Mouse (Mus musculus) megakaryocyte, adult 5-6 weeks (primary cell): ENCODE data around the gene Gpx8. TPM values are rescaled to one million over a fixed set of nuclear protein-coding genes. Genes with fewer than 3 reads are reported as not detected.

ENCODE experiments used
- ATAC-seq: 2 replicates; pipeline ENCODE4 v1.8.0; 2016; ENCODE audit warnings: mild to moderate bottlenecking, inconsistent platforms; ENCODE audit not compliant: poor library complexity, severe bottlenecking
- total RNA-seq, 2 experiments: library from RNA; stranded (forward) in 1 of 2; stranded (reverse) in 1 of 2; fragments of 153-499, 151-499 nt in 1 of 2; fragments of 221-1000, 200-1000 nt in 1 of 2; gene quantifications; 2 replicates each; pipeline versions ENCODE4 v1.2.3 to v1.2.4; 2015 to 2017

The Gpx8 gene
- total RNA-seq (2015) (0.85 TPM in 1 of 2 replicates, not detected in the other), total RNA-seq (2017) (1.9 TPM in 1 of 2 replicates, not detected in the other)

DNA sequence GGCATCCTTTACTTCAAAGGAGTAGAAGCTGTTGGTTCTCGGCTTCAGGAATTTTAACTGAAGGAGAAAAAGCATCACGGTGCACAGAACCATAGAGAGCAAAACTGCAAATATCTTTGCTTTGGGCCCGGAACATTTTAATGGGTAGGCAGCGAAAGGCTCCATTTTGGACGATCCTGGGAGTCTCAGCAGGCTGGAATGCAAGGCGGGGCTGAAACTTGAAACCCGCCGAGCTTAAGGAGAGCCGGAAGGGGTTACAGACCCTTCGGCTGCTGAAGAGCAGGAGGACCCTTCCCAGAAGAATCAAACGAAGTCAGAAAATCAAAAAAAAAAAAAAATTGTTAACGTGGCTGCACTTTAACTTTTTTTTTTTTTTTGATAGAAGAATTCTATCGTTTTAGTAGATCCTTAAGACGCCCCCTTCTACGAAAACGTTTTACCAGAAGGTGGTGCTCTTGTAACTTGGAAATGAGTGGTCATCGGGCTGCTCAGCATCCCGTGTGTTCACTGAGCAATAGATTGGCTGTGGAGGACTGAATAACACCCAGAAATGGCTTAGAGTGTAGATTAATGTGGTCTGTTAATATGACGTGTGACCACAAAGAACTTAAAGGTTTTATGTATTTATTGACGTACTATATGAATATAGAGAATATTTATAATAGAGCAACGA lies at the start of gene Gpx8:
Gpx8 (minus strand) TSS at position 200 of the 673 bp plus-strand sequence.
- peak; percentile 40; the same call in 1 of the 2 replicates for ATAC-seq

DNA sequence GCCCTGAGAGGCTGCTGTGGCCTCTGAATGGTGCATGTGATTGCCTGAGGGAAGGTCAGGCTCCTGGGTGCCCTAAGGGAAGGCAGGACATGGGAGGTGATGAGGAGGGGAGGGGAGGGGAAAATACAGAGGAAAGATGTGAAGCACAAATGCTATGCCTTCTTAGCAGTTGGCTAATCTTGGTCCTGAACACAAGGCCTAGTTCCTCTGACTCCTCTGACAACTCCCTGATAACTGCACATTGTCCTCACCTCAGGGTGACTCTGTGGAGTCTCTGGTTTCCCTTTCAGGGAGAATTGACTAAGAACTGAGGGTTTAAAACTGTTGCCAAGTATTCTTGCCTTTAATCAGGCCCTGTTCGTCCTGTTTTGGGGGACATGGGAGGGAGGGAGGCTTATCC lies 48.4 kb upstream of the Gpx8 start:
- no peak for ATAC-seq

DNA sequence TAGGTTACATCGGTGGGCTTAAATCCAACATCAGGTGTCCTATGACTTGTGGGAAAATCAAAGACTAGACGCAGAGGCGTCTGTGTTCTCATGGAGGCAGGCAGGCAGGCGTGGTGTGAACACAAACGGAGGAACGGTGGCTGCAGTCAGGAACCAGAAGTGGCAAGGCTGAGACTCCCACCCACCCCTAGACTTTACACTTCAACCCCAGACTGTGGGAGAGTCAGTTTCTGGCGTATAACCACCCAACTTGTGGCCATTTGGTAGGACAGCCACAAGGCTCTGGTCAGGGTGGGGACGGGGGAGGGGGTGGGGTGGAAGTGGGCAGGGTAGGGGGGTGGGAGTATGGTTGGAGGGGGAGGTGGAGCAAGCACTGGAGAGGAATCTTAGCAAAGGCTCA lies 44.3 kb upstream of the Gpx8 start:
- no peak for ATAC-seq

DNA sequence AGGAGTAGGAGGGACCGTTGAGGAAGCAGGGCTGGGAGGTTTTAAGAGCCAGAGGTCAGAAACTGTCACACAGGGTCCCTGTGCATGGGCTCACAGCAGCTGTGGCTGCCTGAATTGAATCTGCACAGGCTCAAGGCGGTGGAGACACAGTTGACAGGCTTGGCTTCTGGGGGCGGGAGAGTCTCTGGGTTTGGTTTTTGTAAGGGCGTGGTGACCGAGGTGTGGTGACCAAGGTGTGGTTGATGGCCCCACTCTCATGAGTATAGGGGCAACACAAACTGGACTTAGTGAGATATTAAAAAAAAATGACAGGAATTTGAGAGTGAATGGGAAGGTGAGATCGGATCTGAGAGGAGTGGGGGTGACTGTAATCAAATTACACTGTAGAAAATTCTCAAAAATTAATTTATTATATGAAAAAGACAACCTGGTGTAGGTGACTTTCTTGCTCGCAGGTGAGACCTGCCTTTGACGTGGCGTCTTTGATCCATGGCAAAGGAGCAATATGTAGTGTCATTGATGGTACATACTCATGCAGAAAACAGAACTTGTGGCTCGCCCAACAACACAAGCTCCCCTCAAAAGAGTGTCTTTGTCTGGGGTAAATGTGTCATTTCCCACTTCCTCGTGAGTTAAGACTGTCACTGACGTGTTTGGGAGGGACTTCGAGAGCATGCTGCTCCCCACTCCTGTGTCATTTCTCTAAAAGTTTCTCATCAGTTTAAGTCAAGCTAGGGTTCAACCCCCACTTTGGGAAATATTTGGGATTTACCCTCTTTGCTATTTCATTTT lies 41.2 kb upstream of the Gpx8 start:
- ATAC-seq: peak; percentile 53

DNA sequence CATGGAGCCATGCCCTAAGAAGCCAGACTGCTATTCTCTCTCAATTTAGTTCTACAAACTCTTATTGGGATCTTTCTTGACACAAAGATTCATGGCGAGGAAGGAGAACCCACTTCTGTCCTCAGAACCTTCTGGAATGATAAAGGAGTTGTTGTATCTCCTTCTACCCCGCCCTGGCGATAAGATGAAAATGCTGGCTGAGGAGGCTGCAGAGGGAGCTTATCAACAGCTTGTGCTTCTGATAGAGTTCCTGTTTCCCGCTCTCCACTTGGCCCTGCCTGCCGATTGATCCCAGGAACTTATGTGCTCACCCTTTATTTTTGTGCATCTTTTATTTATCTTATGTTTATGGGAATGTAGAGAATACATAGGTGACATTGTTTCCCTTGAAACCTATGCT lies 38.5 kb upstream of the Gpx8 start:
- ATAC-seq: no peak

DNA sequence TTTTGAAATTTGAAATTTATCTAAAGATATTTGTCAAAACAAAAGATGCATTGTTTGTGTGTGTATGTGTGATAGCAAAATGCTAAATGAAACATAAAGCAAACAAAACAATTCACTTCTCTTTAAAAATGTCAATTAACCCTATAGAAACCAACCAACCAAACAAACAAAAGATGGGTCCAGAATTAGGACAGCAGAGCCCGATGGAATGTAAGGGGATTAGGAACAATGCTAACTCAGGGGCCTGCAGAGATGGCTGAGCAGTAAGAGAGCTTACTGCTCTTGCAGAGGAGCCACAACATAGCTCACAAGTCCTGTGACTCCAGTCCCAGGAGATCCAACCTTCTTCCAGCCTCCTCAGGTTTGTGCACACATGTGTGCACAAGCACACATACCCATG lies 35.9 kb upstream of the Gpx8 start:
- no peak for ATAC-seq

DNA sequence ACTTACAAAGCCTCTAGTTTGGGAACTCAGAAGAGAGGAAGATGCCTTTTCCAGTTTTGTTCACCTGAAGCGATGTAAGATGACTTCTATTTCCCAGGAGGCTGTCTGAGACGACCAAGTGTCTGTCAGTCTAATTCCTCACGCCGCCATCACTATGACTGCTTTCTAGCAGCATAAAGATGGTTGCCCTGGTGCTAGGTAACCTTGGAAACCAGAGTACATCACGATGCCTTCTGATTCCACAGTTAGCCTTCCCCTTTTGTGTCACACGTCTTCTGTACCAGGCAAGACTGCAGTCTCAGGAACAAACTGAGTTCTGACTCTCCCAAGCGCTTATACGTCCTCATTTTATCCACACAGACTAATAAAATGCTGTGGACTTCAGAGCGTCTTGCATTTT lies 32.8 kb upstream of the Gpx8 start:
- ATAC-seq: no peak

DNA sequence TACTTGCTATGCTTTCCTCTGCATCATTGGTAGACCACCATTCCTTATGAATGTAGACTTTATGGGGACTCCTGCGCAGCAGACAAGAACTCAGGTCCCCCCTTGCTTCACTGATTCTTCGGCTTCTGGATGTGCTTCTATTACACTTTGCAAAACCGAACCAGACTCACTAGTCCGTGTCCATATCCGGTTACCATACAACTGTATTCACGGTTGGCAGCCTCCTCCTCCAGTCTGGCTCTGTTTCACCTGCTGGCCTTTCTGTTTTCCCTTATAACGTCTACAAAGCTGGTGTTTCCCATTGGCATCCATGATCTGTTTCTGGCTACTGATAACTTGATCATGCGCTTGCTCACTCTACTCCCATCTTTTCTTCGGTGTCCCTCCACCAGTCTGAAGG lies 18.3 kb upstream of the Gpx8 start:
- no peak for ATAC-seq

DNA sequence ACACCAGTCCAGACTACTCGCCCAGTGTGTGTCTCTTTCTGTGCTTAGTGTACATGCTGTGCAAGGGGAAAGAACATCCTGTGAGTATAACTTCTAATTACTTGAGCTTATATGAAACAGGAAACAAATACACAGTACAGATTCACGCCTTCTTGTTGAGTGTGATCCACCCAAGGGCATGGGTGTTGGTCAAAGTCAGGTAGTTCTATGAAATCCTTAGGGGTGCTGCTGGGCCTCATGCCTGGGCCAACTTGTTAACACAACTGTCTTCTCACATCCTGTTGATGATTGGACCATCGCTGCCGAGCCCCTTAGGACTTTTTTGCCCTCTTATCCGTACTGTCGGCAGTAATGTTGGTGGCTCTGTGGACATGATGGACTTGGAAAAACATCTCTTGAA lies 15.5 kb upstream of the Gpx8 start:
- peak; percentile 15; the same call in 1 of the 2 replicates for ATAC-seq

DNA sequence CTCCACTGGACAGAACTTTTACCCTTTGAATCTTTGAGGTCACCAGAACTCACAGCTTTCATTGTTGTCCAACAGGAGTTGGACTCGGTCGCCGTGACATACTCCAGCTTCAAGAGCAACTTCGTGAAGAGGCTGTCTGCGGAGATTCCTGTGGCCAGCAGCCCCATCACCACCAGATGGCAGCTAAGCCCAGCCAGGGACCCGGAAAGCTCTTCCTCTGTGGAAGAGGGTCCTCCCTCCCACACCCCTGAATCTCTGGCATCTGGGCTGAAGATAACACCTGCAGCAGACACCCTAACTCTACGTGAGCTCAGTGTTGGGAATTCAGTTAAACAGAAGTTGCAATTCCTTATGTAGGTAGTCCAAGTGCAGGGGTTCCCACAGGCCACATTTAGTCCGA lies 9.6 kb upstream of the Gpx8 start:
- ATAC-seq: no peak

DNA sequence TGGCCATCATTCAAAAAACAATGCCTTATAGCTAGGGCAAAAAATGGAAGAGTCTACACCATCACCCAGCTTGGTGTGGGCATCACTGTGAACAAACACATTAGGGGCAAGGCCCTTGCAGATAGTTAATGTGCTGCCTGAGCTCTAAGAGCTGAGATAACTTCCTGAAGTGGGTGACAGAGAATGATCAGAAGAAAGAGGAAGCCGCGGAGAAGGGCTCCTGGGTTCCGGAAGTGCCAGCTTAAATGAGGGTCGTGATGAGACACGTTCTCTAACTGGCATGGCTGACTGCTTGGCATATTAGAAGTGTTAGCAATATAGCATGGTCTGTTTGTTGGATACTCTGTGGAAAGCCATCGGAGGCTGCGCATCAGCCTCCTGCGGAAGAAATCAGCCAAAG lies 8.0 kb upstream of the Gpx8 start:
- ATAC-seq: peak; percentile 54

DNA sequence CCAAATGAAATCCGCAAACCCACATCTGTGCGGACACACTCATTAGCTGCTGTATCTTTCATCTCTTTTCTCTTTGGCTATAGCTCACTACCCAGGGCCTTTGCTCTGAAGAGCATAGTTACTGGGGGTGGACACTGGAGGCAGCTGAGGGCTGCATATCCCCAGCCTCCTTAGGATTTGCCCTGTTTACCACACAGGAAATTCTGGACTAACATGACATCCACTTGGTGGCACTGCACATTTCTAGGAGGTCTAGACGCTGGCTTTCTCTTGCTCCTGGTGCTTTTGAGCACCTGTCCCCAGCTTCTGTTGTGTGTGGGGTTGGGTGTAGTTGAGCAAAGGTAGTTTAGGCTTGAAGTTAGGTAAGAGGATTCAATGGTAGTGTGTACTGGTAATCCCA lies 1.4 kb upstream of the Gpx8 start:
- ATAC-seq: no peak

DNA sequence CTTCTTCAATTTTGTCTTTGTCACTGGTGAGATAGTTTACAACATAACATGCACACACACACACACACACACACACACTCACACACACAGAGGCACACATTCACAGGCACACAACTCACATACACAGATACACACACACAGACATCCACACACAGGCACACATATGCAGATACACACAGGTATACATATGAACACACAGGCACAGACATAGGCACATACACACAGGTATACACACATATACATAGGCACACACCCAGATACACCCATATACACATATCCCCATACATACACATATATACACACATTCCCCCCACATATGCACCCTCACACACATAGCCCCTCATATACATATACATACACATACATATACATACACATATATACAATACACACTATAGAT lies 808 bp upstream of the Gpx8 start:
- ATAC-seq: no peak

DNA sequence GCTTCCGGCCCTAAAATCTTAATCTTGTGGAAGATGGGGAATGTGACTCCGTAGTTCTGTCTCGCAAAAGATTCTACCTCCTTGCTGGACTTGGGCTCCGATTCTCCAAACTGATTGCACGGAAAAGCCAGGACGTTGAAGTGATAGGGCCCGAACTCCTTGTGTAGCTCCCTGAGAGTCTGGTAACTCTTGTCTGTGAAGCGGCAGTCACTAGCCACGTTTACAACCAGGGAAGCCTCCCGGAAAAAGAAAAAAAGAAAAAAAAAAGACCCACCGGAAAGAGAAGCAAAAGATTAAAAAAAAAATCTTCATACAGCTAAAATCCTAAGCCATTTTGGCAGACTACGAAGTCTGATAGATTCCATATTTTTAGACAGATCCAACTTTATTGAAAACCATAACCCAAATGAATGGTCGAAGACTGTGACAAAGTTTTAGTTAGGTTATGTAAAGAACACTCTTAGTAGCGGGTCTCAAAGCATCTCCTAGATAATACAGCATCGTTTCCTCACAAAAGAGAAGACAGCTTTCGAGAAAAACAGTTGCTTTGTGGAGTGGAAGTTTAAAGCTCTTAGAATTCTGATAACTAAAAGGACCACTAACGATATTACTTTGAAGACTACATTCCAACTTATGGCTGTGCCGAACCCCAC lies 626 bp downstream of the Gpx8 start:
- no peak for ATAC-seq

DNA sequence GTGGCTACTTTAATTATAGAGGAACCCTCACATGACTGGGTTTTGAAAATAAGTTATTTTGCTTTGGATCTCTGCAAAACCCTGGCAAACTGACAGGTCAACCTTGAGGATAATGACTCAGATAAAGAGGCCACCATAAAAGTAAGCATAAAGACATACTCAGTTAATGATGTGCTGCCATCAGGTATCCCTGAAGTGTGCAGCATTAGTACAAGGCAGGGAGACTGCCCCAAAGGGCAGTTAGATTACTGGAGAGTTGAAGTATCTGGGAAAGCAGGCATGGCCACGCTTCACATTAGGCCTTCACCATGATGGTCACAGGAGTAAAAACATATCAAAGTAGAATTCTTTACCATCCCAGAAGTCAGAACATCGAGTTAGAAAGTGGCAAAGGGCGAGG lies 1.3 kb downstream of the Gpx8 start:
- no peak for ATAC-seq

DNA sequence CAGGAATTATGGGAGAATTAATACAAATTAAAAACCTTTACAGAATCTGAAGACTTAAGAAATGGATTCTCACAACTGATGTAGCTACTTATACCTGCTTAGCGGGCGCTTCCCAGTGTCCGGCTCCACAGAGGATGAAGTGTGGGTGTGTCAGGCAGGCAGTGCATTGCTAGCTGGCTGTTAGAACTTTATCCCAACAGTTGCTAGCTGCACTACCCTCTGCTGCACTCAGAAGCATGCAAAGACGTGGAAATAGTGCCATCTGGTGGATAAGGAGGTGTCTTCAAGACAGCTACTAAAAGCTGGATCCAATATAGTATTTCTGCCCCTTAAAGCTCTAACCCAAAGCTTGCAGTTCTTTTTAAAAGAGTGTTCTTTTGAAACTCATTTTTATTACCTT lies 10.4 kb downstream of the Gpx8 start:
- ATAC-seq: peak; percentile 73

DNA sequence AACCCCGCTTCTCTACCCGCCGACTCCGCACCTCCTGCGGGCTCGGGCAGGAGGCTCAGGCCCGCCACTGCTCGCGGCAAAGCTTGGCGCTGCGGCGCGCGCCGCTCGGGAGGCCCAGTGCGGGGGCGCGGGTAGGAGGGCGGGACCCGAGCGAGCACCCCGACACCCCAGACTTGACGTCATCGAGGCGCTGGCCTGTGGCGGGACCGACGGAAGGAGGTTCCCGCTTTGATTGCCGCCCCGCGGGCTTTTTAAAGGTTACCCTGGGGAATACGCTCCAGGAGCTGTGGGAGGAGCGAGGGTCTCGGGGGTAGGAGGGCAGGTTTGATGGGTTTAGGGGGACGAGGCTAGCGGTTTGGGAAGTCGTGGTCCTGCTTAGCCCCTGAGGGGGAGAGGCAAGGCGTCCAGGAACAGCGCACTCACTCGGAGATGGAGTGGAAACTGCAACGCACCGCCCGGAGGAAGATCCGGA lies 11.2 kb downstream of the Gpx8 start, which contains the start of gene Cdc20b:
Cdc20b (plus strand) TSS at position 162 of the 472 bp plus-strand sequence.
- ATAC-seq: peak; percentile 67

DNA sequence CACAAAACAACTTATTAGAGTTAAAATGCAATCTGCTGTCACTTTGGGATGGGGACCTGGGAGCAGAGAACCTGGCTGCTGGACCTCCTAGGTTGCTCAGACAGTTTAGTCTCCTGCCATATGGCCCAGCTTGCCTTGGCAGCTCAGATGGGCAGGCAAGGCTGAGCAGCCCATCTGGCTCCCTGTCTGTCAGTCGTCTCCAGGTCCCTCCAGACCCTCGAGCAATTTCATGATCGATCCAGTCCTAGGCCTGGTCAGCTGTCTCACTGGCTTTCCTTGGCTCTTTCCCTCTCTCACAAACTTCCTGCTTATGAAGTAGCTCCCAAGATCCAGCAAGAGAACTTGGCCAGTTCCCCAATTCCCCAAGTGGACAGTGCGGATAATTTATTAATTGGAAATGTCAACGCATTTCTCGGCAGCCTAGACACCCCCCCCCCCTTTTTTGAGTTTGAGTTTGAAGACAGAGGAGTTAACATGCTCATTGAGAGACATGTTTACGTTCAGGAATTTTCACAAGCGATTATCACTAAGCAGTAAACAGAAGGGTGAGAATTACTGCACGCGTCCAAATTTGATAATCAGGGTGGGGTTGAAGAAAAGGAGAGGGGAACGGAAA lies 11.8 kb downstream of the Gpx8 start:
- no peak for ATAC-seq

DNA sequence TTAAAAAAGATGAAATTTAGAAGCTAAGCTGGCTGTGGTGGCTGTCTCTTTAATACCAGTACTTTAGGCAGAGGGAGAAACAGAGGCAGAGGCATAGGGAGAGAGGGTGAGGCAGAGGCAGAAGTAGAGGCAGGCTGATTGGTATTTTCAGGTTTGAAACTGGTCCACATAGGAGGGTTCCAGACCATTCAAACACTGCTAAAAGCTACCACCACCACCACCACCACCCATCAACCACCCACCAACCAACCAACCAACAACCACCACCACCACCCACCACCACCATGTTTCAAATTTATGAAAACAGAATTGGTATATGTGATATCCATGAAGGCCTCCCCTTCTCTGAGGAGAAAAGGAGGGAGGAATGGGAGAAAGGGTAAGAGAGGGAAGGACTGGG lies 13.4 kb downstream of the Gpx8 start:
- ATAC-seq: no peak

DNA sequence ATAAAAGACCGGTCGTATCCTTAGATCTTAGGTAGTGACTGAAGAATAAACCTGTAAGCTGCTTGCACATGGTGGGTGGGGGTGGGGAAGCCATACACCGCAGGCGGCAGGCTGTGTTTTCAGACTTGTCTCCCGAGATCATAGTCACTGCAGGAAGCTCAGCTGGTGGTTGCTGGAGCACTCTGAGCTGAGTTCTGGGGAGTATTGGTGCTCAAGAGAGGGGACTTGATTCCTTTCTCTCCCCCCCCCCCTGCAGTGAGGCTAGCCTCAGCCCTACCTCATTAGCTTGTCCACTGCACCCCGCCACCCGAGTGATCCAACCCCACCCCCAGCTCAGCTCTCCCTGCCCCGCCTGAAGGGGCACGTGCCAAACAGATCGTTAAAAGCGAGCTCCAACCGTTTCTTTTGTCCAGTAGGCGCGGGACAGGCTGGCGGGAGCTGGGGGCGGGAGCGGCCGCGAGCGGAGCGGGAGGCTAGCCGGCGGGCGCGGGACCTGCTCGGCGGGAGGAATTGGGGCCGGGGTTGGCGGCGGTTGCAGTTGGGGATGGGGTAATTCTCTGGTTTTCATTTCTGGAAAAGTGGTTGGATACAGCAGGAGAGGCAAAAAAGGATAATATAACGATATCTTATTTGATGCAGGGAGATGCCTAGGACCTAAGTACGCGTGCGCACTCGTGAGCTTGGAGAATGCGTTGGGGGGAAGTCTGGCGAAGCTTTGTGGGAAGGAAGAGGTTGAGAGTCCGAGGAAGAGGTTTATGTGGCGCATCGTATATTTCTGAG lies 14.2 kb downstream of the Gpx8 start:
- no peak for ATAC-seq
